Mouse (Mus musculus) myocyte (in vitro differentiated cells): ENCODE measurements at regions not wholly inside any gene's neighbourhood (a gene's known extent, or its start where the extent isn't known, plus 50 kb on each side); places are given as distances from the start of the nearest gene placed in this dataset.

Experiments used
- H3K27me3 ChIP-seq: one replicate; pipeline ENCODE4 v1.6.1; 2011; ENCODE audit not compliant: control insufficient read depth, insufficient read depth, insufficient read length
- H3K36me3 ChIP-seq: one replicate; pipeline ENCODE4 v1.6.1; 2011; ENCODE audit not compliant: control insufficient read depth, insufficient read depth
- H3K4me2 ChIP-seq: one replicate; pipeline ENCODE4 v1.6.1; 2011; ENCODE audit warnings: low read depth, control low read depth
- H3K4me3 ChIP-seq: one replicate; pipeline ENCODE4 v1.5.1; 2011; ENCODE audit warnings: mild to moderate bottlenecking, control low read depth, moderate library complexity
- H3K79me2 ChIP-seq: one replicate; pipeline ENCODE4 v1.6.1; 2011; ENCODE audit not compliant: control insufficient read depth, insufficient read depth
- H3ac ChIP-seq: one replicate; pipeline ENCODE4 v1.6.1; 2011; ENCODE audit not compliant: control insufficient read depth, insufficient read length
- CEBPB ChIP-seq: IDR thresholded peaks from 2 replicates; pipeline ENCODE4 v1.6.1; 2011; ENCODE audit warnings: mild to moderate bottlenecking, moderate library complexity; ENCODE audit not compliant: poor library complexity, insufficient read depth, severe bottlenecking
- E2F4 ChIP-seq: IDR thresholded peaks from one replicate; pipeline ENCODE4 v1.6.1; 2011; ENCODE audit warnings: mild to moderate bottlenecking, control low read depth, moderate library complexity; ENCODE audit not compliant: insufficient read depth
- MAX ChIP-seq: IDR thresholded peaks from one replicate; pipeline ENCODE4 v1.6.1; 2011; ENCODE audit warnings: low read depth, mild to moderate bottlenecking, control low read depth
- MYOD1 ChIP-seq, 3 experiments: IDR thresholded peaks; one replicate each; pipeline ENCODE4 v1.6.1; 2011; ENCODE audit warnings: control low read depth in 2 of 3, low read depth in 2 of 3, mild to moderate bottlenecking in 2 of 3, moderate library complexity in 1 of 3; ENCODE audit not compliant: insufficient read length in 2 of 3, control insufficient read depth in 1 of 3
- MYOG ChIP-seq, 3 experiments: IDR thresholded peaks; one replicate each; pipeline ENCODE4 v1.6.1; 2011; ENCODE audit warnings: control low read depth in 2 of 3, low read depth in 2 of 3, mild to moderate bottlenecking in 2 of 3; ENCODE audit not compliant: insufficient read length in 2 of 3, control insufficient read depth in 1 of 3, insufficient read depth in 1 of 3
- POLR2A ChIP-seq: IDR thresholded peaks from one replicate; pipeline ENCODE4 v1.6.1; 2011; ENCODE audit warnings: low read depth, mild to moderate bottlenecking, control low read depth, moderate library complexity; ENCODE audit not compliant: insufficient read length
- POLR2AphosphoS2 ChIP-seq: IDR thresholded peaks from one replicate; pipeline ENCODE4 v1.6.1; 2011; ENCODE audit warnings: low read depth, control low read depth; ENCODE audit not compliant: insufficient read length
- REST ChIP-seq: IDR thresholded peaks from one replicate; pipeline ENCODE4 v1.6.1; 2011; ENCODE audit warnings: mild to moderate bottlenecking, control low read depth, moderate library complexity; ENCODE audit not compliant: insufficient read depth, insufficient read length
- SRF ChIP-seq: IDR thresholded peaks from one replicate; pipeline ENCODE4 v1.6.1; 2011; ENCODE audit warnings: low read depth; ENCODE audit not compliant: control insufficient read depth, insufficient read length
- TCF12 ChIP-seq: IDR thresholded peaks from one replicate; pipeline ENCODE4 v1.6.1; 2011; ENCODE audit warnings: mild to moderate bottlenecking, control low read depth; ENCODE audit not compliant: poor library complexity, insufficient read depth, severe bottlenecking
- TCF3 ChIP-seq: IDR thresholded peaks from one replicate; pipeline ENCODE4 v1.6.1; 2011; ENCODE audit warnings: low read depth, control low read depth; ENCODE audit not compliant: insufficient read length
- USF1 ChIP-seq: IDR thresholded peaks from one replicate; pipeline ENCODE4 v1.6.1; 2011; ENCODE audit warnings: low read depth, mild to moderate bottlenecking, control low read depth, moderate library complexity

- Histone ChIP-seq H3K79me2 (no peaks in the 10 kb centered on the region), H3K4me2 (no peak overlapping the region), H3K4me3 (no peak overlapping the region), H3K27me3 (no peaks in the 10 kb centered on the region), H3ac (no peak overlapping the region), H3K36me3 (no peaks in the 10 kb centered on the region)
- TF ChIP-seq MYOG (IDR thresholded peaks at IDR 0.05; ENCODE audit: control insufficient read depth in 1 of 3, insufficient read depth in 1 of 3, insufficient read length in 2 of 3, low read depth in 2 of 3) (no peak), E2F4 (no peak), TCF12 (no peak), REST (no peak), MYOD1 (IDR thresholded peaks at IDR 0.05; ENCODE audit: control insufficient read depth in 1 of 3, insufficient read length in 2 of 3, low read depth in 2 of 3) (no peak), TCF3 (no peak), SRF (no peak), USF1 (no peak), MAX (no peak), POLR2AphosphoS2 (no peak), CEBPB (no peak), POLR2A (no peak)
These were observed 626.6 kb upstream of the Adamts9 start for GRCm38 (mm10) chr6:93569866-93570265.

DNA sequence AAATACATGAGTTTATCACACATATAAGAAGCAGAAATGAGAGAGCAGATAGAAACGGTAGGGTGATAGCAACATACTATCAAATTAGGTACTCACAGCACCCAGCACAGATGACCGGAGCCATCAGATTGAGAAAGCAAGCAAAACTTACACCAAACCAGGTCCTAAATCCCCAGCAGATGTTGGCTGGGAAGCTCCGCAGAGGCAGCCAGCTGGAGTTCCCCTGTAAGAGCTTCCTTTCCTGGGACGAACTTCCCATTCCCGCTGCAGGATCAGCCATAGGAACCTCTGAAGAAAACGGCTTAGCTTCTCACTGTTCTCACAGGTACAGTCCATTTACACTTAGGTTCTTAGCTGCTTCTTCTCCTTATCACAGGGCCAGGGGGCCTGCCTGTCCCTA, 625.9 kb upstream of the Adamts9 start:
- H3K36me3 ChIP-seq, result no peaks in the 10 kb centered on the region

GRCm38 (mm10) chr6:93566661-93567060, 623.4 kb upstream of the Adamts9 start:
- Histone ChIP-seq H3K4me2 (no peak overlapping the region), H3ac (no peak overlapping the region), H3K4me3 (no peak overlapping the region), H3K36me3 (no peaks in the 10 kb centered on the region), H3K27me3 (no peaks in the 10 kb centered on the region), H3K79me2 (no peaks in the 10 kb centered on the region)
- TF ChIP-seq MYOD1 (IDR thresholded peaks at IDR 0.05; ENCODE audit: control insufficient read depth in 1 of 3, insufficient read length in 2 of 3, low read depth in 2 of 3) (no peak), POLR2AphosphoS2 (no peak), SRF (no peak), USF1 (no peak), POLR2A (no peak), REST (no peak), MAX (no peak), CEBPB (no peak), TCF3 (no peak), MYOG (IDR thresholded peaks at IDR 0.05; ENCODE audit: control insufficient read depth in 1 of 3, insufficient read depth in 1 of 3, insufficient read length in 2 of 3, low read depth in 2 of 3) (no peak), TCF12 (no peak), E2F4 (no peak)

More for the DNA sequence above, 625.9 kb upstream of the Adamts9 start:
- no peaks in the 10 kb centered on the region for H3K27me3 ChIP-seq
- H3K4me3 ChIP-seq, result no peak overlapping the region
- no peak for TF ChIP-seq MYOD1 (IDR thresholded peaks at IDR 0.05; ENCODE audit: control insufficient read depth in 1 of 3, insufficient read length in 2 of 3, low read depth in 2 of 3)
- no peak for TF ChIP-seq MAX
- TF ChIP-seq SRF, result no peak
- no peak for TF ChIP-seq TCF12
- TF ChIP-seq POLR2A, result no peak
- no peak for TF ChIP-seq POLR2AphosphoS2
- no peak for TF ChIP-seq E2F4
- no peak for TF ChIP-seq REST
- TF ChIP-seq MYOG (IDR thresholded peaks at IDR 0.05; ENCODE audit: control insufficient read depth in 1 of 3, insufficient read depth in 1 of 3, insufficient read length in 2 of 3, low read depth in 2 of 3), result no peak
- TF ChIP-seq CEBPB, result no peak
- TF ChIP-seq TCF3, result no peak
- no peak for TF ChIP-seq USF1
- H3K4me2 ChIP-seq, result no peak overlapping the region
- no peaks in the 10 kb centered on the region for H3K79me2 ChIP-seq
- no peak overlapping the region for H3ac ChIP-seq

GRCm38 (mm10) chr6:93548311-93548710, 605.0 kb upstream of the Adamts9 start:
- no peak for TF ChIP-seq MYOD1 (IDR thresholded peaks at IDR 0.05; ENCODE audit: control insufficient read depth in 1 of 3, insufficient read length in 2 of 3, low read depth in 2 of 3)
- TF ChIP-seq TCF3, result no peak
- no peak for TF ChIP-seq MAX
- TF ChIP-seq POLR2A, result no peak
- TF ChIP-seq E2F4, result no peak
- TF ChIP-seq SRF, result no peak
- TF ChIP-seq MYOG (IDR thresholded peaks at IDR 0.05; ENCODE audit: control insufficient read depth in 1 of 3, insufficient read depth in 1 of 3, insufficient read length in 2 of 3, low read depth in 2 of 3), result no peak
- no peak for TF ChIP-seq CEBPB
- TF ChIP-seq REST, result no peak
- no peak for TF ChIP-seq TCF12
- no peak for TF ChIP-seq POLR2AphosphoS2
- no peak for TF ChIP-seq USF1
- H3K4me3 ChIP-seq, result no peak overlapping the region
- H3K36me3 ChIP-seq, result no peaks in the 10 kb centered on the region
- H3K27me3 ChIP-seq, result no peaks in the 10 kb centered on the region
- no peak overlapping the region for H3K4me2 ChIP-seq
- no peaks in the 10 kb centered on the region for H3K79me2 ChIP-seq
- H3ac ChIP-seq, result no peak overlapping the region

DNA sequence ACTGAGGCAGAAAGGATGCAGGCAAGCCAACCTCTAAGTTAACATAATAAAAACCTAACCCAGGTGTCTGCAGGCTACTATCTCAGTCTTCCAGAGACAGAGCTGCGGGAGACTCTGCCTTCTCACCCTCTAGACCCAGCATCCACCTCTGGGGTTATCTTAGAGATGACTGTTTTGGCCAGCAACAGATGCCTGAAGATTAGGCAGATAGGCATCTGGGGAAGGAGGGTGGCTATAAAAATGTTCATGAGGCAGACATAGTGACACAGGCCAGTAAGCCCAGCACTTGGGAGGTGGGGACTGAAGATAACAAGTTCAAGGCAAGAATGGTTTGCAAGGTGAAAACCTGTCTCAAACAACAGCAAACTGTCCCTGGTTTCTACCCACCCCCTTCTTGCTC, 601.0 kb upstream of the Adamts9 start:
- Histone ChIP-seq H3K79me2 (no peaks in the 10 kb centered on the region), H3K27me3 (no peaks in the 10 kb centered on the region), H3K4me2 (no peak overlapping the region), H3K36me3 (no peaks in the 10 kb centered on the region), H3K4me3 (no peak overlapping the region), H3ac (no peak overlapping the region)
- TF ChIP-seq TCF3, result no peak
- TF ChIP-seq REST, result no peak
- no peak for TF ChIP-seq E2F4
- TF ChIP-seq POLR2AphosphoS2, result no peak
- no peak for TF ChIP-seq MAX
- TF ChIP-seq MYOG (IDR thresholded peaks at IDR 0.05; ENCODE audit: control insufficient read depth in 1 of 3, insufficient read depth in 1 of 3, insufficient read length in 2 of 3, low read depth in 2 of 3), result no peak
- TF ChIP-seq POLR2A, result no peak
- no peak for TF ChIP-seq SRF
- TF ChIP-seq USF1, result no peak
- TF ChIP-seq CEBPB, result no peak
- no peak for TF ChIP-seq MYOD1 (IDR thresholded peaks at IDR 0.05; ENCODE audit: control insufficient read depth in 1 of 3, insufficient read length in 2 of 3, low read depth in 2 of 3)
- TF ChIP-seq TCF12, result no peak
